21 mouse cellular contexts compared by ENCODE assay signal in the genomic region with DNA sequence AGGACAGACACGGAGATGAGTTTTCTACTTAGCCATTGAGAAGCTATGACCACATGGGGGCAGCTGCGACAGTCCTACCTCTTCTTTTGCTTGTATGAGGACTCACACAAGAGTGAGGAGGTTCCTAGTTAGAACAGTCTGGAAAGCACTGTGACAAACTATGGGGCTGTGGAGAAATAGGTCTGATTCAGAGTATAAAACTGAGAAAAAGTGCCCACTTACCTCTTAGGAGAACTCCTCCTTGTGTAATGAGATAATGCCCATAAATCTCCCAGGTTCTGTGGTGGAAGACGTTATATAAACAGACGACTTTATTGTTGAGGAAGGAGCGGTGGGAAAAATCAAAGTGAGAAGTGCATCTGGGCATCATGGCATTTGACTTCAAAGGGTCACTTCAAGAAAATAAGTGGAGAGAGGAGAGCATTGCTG.
DNase-seq lines count a peak whose midpoint lies in the region; ATAC-seq and TF ChIP-seq lines count a peak whose summit lies in the region.
"Had no signal": no experiment of that assay in that cellular context is flagged by ENCODE, and none has a peak within 500 bp of the region (broad histone marks: within the 10 kb centered on the region; RNA-seq: fewer than 3 reads in every experiment).

No protein-coding gene starts in this region.

- dilution Hi-C loops in CH12.LX (cut with MboI; ENCODE audit: extremely low pct_ligation_motif_present, extremely low pct_unique_long_range_greater_than_20kb, low sequenced_read_pairs) = no loop called here

- no peaks in the 10 kb centered on the region for H3K79me2 ChIP-seq in CH12.LX (replicated peaks; ENCODE audit: control insufficient read depth, extremely low read depth, insufficient read depth, poor library complexity, severe bottlenecking)

- TF ChIP-seq EP300 in CH12.LX (IDR thresholded peaks at IDR 0.05; ENCODE audit: low read length) = no peak

- no peaks in the 10 kb centered on the region for H3K9me3 ChIP-seq in CH12.LX (replicated peaks; ENCODE audit: low read length)
- H3K9me3 ChIP-seq in kidney, embryonic 16.5 days (ENCODE audit: low read length) = no peaks in the 10 kb centered on the region
- H3K9me3 ChIP-seq: embryonic facial prominence, embryonic 10.5 days; forebrain, embryonic 12.5 days; hindbrain, embryonic 12.5 days; limb, embryonic 15.5 days; liver, embryonic 15.5 days had no signal

- no peak overlapping the region for H3K27ac ChIP-seq in layer of hippocampus, adult 2 months
- H3K27ac ChIP-seq in CH12.LX (ENCODE audit: insufficient read depth, low read depth) = no peak overlapping the region
- H3K27ac ChIP-seq in kidney, embryonic 16.5 days (ENCODE audit: low read length) = 0 out of 2 replicates have a peak overlapping the region, but pooled peaks have one; percentile 26
- H3K27ac ChIP-seq: embryonic facial prominence, embryonic 10.5 days; forebrain, embryonic 12.5 days; hindbrain, embryonic 12.5 days; limb, embryonic 15.5 days; liver, embryonic 15.5 days had no signal

- ATAC-seq in kidney, embryonic 16.5 days (ENCODE audit: low FRiP score, low TSS enrichment) = peak; percentile 75
- ATAC-seq: midbrain, embryonic 16.5 days had no signal

- H3K4me3 ChIP-seq in layer of hippocampus, adult 2 months = no peak overlapping the region
- no peak overlapping the region for H3K4me3 ChIP-seq in CH12.LX (replicated peaks in 1 of 3; ENCODE audit: low read depth in 2 of 3, low read length in 2 of 3, poor library complexity in 1 of 3)
- no peak overlapping the region for H3K4me3 ChIP-seq in kidney, embryonic 16.5 days (ENCODE audit: low read length)
- H3K4me3 ChIP-seq: embryonic facial prominence, embryonic 10.5 days; forebrain, embryonic 12.5 days; hindbrain, embryonic 12.5 days; limb, embryonic 15.5 days; liver, embryonic 15.5 days had no signal

- H3K36me3 ChIP-seq in CH12.LX (replicated peaks in 1 of 2; ENCODE audit: control insufficient read depth in 1 of 2, insufficient read depth in 1 of 2, low read length in 1 of 2) = no peaks in the 10 kb centered on the region
- H3K36me3 ChIP-seq in kidney, embryonic 16.5 days (ENCODE audit: insufficient read depth, low read length) = no peaks in the 10 kb centered on the region
- H3K36me3 ChIP-seq: embryonic facial prominence, embryonic 10.5 days; forebrain, embryonic 12.5 days; hindbrain, embryonic 12.5 days; limb, embryonic 15.5 days; liver, embryonic 15.5 days had no signal

- peak; percentile 80 for TF ChIP-seq RAD21 in CH12.LX (IDR thresholded peaks at IDR 0.05; ENCODE audit: low read depth, low read length)

- DNase-seq in gastrocnemius, adult 18-20 months (ENCODE audit: low spot score) = peak; percentile 12
- DNase-seq in gastrocnemius, postnatal 10 days = no peak
- no peak for DNase-seq in layer of hippocampus, adult 2 months (ENCODE audit: low spot score in 2 of 2)
- DNase-seq in layer of hippocampus, adult 9-10 months (ENCODE audit: low spot score) = no peak
- DNase-seq in CH12.LX (ENCODE audit: extremely low read depth) = peak; percentile 38
- DNase-seq in adrenal gland, postnatal 14 days = no peak
- no peak for DNase-seq in cerebellum, adult 9-11 months
- DNase-seq: adrenal gland, adult 2 months; cerebellum, postnatal 25 days; heart, postnatal 10 days; layer of hippocampus, postnatal 36 days; lung, postnatal 4 days; retina, postnatal 1 day; right cerebral cortex, postnatal 4 days had no signal

- in situ Hi-C loops in CH12.LX (cut with MboI; ENCODE audit: low pct_ligation_motif_present, low pct_unique_long_range_greater_than_20kb, low sequenced_read_pairs) = loop anchor here (5.0 kb wide), 1 partner anchor 587 kb away; no protein-coding TSS in a partner anchor

- WGBS in kidney, embryonic 16.5 days = 12% methylated on average over 5 of the region's 5 CpGs

- no peak overlapping the region for H3K9ac ChIP-seq in CH12.LX (ENCODE audit: insufficient read depth, low read depth)
- no peak overlapping the region for H3K9ac ChIP-seq in kidney, embryonic 16.5 days (replicated peaks; ENCODE audit: low read length)
- H3K9ac ChIP-seq: forebrain, embryonic 12.5 days; hindbrain, embryonic 12.5 days; limb, embryonic 15.5 days; liver, embryonic 15.5 days had no signal

- TF ChIP-seq POLR2A in CH12.LX (IDR thresholded peaks at IDR 0.05; ENCODE audit: low read depth, low read length) = no peak

- peak; percentile 43 for TF ChIP-seq CTCF in layer of hippocampus, adult 2 months (conservative IDR thresholded peaks at IDR 0.05)
- TF ChIP-seq CTCF in CH12.LX (conservative IDR thresholded peaks at IDR 0.05 in 1 of 2, IDR thresholded peaks at IDR 0.05 in 1 of 2; ENCODE audit: low read depth in 2 of 2, low read length in 2 of 2) = peak in 1 of 2 experiments; percentile 78; a peak in 2 of 4 replicates

- H3K4me1 ChIP-seq in CH12.LX (ENCODE audit: control insufficient read depth in 1 of 2, insufficient read depth in 2 of 2) = no peaks in the 10 kb centered on the region
- H3K4me1 ChIP-seq in kidney, embryonic 16.5 days (ENCODE audit: insufficient read depth, low read length) = peaks cover 12% of the 10 kb centered on the region; the same call in 1 of the 2 replicates
- H3K4me1 ChIP-seq: embryonic facial prominence, embryonic 10.5 days; forebrain, embryonic 12.5 days; hindbrain, embryonic 12.5 days; limb, embryonic 15.5 days; liver, embryonic 15.5 days had no signal

- no peaks in the 10 kb centered on the region for H3K27me3 ChIP-seq in CH12.LX (replicated peaks)
- no peaks in the 10 kb centered on the region for H3K27me3 ChIP-seq in kidney, embryonic 16.5 days (ENCODE audit: insufficient read depth, low read length)
- H3K27me3 ChIP-seq: forebrain, embryonic 12.5 days; hindbrain, embryonic 12.5 days; limb, embryonic 15.5 days; liver, embryonic 15.5 days had no signal

- no peak overlapping the region for H3K4me2 ChIP-seq in CH12.LX (ENCODE audit: insufficient read depth, low read depth, poor library complexity, severe bottlenecking)
- 0 out of 2 replicates have a peak overlapping the region, but pooled peaks have one; percentile 17 for H3K4me2 ChIP-seq in kidney, embryonic 16.5 days (replicated peaks; ENCODE audit: low read depth, low read length)
- H3K4me2 ChIP-seq: forebrain, embryonic 12.5 days; hindbrain, embryonic 12.5 days; limb, embryonic 15.5 days; liver, embryonic 15.5 days had no signal

TF ChIP-seq in CH12.LX, 34 proteins besides CTCF, POLR2A, EP300 and RAD21:
- TF ChIP-seq SMC3 (IDR thresholded peaks at IDR 0.05; ENCODE audit: low read depth, low read length) = peak; percentile 85
- TF ChIP-seq ZC3H11A (IDR thresholded peaks at IDR 0.05; ENCODE audit: low read depth, low read length) = peak; percentile 66
- TF ChIP-seq PAX5 (IDR thresholded peaks at IDR 0.05; ENCODE audit: low read length) = no peak
TF ChIP-seq in CH12.LX: peak in this region for 2.

Comparison
In these comparisons a context has a peak if more than half of its experiments do, and no peak if none do; other contexts are left out.
1. DNase-seq: peak in gastrocnemius, adult 18-20 months (single experiment) and CH12.LX (single experiment); none in gastrocnemius, postnatal 10 days (single experiment), layer of hippocampus, adult 2 months (0 of 2), layer of hippocampus, adult 9-10 months (single experiment), adrenal gland, postnatal 14 days (single experiment) and cerebellum, adult 9-11 months (single experiment).